Mouse (Mus musculus) left cerebral cortex, adult 11 months (tissue): ENCODE data around the gene Ncoa1.

Experiments
- DNase-seq: peaks from one replicate; pipeline ENCODE4 v3.0.0; 2022; ENCODE audit warnings: low spot score

Gene Ncoa1

GRCm38 (mm10) chr12:4476832-4477671, at the start of gene Ncoa1:
Ncoa1 (minus strand) TSS chr12:4477182.
- peak; percentile 39 for DNase-seq

DNA sequence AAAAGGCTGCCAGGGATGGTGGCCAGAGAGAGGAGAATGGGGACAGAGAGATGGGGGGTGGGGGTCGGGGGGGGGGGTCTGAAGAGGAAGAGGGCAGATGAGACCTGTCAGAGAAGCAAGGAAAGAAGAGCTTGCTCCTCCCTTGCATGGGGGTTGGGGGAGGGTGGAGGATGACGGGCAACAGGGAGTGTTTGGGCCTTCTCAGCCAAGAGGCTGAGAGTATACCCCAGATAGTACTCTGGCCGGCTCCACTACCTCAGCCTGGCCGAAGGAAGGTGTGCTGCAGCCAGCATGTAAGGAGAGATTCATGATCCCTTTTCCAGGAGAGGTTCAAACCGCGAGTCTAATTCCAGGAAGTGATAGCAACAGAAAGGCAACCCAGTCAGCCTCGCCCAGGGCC, 47.6 kb upstream of the Ncoa1 start:
- no peak for DNase-seq

DNA sequence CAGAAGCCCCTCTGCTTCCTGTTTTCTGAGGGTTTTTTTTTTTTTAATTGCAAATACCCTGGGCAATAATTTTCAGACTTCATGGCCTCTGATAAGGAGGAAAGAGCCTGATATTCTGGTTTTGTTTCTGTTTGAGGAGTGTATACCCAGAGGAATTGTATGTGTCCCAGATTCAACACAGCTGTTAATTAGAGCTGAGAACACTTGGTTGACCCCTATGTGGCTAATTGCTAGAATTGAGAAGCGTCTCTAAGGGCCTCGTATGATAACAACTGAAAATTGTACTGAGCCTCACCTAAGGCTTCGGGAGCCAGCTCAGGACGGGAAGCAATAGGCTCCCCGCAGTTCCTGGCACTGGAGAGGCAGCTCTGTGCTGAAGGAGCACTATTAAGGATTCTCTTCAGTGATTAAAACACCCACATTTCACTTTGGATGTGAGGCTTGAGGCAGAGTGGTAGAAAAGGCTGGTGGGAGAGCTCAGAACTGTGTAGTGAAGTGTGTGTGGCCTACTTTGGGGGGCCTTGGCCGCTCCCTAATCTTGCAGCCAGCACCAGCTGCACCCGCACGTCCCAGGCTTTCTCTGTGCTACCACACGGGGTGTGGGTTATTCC, 46.8 kb upstream of the Ncoa1 start:
- DNase-seq: no peak

GRCm38 (mm10) chr12:4523208-4523607, 46.2 kb upstream of the Ncoa1 start:
- no peak for DNase-seq

DNA sequence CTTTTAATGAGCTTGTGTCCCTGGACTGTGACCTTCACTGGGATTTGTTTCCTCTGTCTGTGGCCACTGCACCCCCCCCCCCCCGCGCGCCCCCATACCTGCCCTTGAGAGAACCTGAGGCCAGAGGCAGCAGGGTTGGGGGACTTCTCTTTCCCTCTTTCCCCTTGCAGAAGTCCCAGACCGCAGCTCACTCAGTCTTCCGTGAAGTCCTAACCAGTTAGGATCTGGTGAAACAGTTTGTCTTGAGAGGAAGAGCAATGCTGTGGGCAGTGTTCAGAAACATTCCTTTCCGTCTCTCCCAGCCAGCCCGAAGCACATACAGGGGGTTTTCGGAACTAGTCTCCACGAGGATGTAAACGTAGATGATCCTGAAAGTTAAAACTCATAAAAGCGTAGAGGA, 42.0 kb upstream of the Ncoa1 start:
- DNase-seq: no peak

DNA sequence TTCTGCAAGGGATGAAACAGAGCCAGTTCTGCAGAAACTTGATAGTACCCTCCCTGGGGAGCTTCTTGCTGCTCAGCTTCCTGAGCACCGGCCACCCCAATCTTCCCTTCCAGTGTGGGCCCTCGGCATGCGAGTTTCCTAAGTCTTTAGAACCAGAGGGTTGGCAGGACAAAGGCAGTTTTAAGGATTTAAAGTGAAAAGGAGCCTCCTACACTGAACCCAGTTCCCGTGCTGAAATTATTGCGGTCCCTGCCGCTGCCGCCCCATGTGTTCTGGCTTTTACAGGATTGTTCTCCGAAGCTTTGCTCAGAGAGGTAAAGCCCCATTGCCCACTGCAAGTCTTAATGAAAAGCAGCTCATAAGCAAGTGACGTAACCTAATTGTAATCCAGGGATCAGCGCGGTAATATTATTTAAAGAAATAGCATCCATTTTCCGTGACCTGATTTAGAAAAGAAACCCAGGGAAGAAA, 32.6 kb upstream of the Ncoa1 start:
- DNase-seq: no peak

- no peak for DNase-seq
Measured at GRCm38 (mm10) chr12:4508182-4508581, 31.2 kb upstream of the Ncoa1 start.

DNA sequence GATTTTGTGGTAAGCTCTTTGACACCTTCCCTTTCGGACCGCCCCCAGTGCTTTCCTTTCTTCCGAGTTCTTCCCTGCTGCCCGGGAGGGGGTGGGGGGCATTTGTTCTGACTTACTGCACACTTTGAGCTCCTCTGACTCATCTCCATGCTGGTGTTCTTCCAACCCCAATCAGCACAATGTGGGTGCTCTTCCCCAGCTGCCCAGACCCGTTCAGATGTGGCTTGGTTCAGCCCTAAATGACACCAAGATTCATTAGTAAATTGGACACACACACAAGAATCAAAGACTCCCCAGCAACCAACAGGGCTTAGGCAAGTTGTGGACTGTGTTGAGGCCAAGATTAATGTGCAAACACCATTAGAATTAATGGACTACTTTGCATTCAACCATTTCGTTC, 30.5 kb upstream of the Ncoa1 start:
- no peak for DNase-seq

DNA sequence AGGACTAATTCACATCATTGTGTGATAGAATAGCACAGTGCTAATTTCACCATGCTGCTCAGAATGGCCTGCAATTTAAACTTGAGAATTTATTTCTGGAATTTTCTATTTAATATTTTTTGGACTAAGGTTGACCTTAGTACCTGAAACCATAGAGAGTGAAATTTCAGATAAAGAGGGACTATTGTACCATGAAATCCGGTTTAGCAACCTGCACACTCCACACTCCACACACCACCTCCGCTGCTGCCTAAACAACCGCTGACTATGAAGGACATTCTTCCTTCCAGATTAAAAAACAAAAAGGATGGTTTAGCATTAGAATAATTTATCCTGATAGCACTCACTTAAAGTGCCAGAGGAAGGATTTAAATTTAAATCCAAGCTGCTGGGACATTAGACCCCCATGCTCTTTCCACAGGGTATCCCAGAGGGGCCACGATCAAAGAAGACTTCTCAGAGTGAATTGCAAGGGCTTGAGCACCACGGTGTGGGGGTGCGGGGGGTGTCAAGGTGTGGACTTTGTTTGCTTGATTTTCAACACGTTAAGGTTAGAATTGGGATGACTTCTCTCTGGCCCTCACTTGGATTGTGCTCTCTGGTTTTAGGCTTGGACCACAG, 29.9 kb upstream of the Ncoa1 start:
- DNase-seq: no peak

DNA sequence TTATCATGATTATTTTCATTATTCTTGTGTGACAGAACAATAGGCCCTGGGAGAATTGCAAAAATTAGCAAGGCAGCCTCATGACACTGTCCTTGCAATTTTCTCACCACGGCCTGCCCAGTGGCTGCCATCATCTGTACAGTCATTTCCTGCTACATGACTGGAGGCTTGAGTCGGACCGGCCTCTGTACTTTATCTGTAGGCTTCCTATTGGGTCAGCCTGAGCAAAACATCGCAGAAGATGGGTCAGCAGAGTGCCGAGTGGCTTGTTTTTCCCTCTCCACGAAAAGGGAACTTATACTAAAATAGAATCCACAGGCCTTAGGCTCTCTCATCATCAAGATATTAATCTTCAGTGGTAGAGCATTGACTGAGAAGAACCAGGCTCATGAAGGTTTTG, 28.3 kb upstream of the Ncoa1 start:
- no peak for DNase-seq

DNA sequence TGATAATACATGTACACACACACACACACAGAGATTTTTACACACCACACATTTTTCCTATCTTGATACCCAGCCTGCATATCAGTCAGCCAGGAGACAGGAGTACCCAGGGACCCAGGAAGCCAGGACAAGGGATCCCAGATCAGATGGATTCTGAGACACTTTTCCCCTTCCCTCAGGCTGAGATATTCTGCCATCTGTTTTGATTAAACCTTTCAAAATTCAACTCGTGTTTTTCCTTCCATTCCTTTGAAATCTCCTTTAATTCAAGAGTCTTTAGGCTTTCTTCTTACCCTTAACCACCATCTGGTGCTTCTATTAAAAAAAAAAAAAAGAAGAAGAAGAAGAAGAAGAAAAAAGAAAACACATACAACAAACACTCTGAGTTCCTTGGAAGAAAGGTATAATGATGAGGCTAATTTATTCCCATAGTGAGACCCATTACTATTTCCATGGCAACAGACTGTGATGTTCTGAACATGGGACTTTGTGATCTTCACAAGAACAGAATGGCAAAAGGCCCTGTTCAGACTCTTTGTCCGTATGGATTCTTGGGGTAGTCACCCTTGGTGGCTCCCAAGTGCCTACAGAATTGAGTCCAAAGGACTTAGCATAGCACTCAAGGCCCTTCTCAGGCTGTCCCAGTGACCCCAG, 26.8 kb upstream of the Ncoa1 start:
- no peak for DNase-seq

DNA sequence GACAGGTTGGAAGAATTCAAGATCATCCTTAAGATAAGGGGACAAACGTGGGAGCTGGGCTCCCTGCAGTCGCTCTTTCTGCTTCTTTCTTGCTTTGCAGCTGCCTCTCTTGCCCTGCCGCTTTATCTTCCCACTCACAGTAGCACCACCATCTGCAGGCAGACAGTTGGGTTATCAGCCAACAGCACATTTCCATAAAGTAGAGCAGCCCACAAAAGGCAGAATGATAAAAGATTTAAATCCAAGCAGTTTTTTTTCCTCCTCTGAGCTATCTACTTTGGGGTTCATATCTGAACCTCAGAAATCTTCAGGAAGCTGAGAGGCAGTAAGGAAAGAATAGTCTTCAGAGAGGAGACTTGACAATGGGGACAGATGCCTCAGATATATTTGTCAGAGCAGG, 24.9 kb upstream of the Ncoa1 start:
- peak; percentile 51 for DNase-seq

GRCm38 (mm10) chr12:4500516-4500915, 23.5 kb upstream of the Ncoa1 start:
- no peak for DNase-seq

DNA sequence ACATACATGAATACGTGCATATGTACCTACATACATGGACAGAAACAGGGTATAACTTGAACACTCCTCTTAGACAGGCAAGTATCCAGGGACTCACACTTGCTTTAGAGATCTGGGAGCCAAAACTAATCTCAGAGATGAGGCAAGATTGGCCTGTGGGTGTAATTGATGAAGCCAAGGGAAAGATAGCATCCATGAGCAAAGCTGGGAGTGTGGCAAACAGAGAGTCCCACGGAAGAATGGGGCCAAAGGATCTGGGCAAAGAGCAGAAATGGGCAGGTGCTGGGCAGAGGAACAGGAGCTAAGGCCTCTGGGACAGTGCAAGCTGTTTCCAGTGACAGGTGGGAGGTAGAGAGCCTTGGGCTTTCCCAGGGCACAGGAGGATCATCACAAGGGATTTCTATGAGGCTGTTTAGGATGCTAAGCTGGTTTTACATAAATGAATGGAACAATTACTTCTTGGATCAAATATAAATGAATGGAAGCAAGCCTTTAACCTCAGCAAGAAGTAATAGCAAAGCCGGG, 22.7 kb upstream of the Ncoa1 start:
- no peak for DNase-seq

GRCm38 (mm10) chr12:4488411-4488810, 11.4 kb upstream of the Ncoa1 start:
- no peak for DNase-seq

DNA sequence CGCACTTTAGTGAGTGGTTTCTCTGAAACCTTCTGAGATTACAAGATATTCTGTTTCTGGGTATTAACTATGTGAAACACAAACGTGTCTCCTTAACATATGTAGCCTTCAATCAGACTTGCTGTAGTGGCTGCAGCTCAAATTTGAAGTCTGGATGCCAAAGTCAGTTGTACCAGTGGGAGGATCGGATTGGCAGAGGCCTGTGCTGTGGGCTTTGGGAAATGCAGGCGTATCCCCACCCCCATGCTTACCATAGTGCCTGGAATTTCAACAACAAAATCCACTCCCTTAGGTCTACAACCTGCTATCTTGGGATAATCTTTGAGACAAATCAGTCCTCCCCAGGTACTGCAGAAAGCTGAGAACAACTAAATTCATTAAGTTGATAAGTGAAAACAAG, 6.4 kb upstream of the Ncoa1 start:
- DNase-seq: no peak

DNA sequence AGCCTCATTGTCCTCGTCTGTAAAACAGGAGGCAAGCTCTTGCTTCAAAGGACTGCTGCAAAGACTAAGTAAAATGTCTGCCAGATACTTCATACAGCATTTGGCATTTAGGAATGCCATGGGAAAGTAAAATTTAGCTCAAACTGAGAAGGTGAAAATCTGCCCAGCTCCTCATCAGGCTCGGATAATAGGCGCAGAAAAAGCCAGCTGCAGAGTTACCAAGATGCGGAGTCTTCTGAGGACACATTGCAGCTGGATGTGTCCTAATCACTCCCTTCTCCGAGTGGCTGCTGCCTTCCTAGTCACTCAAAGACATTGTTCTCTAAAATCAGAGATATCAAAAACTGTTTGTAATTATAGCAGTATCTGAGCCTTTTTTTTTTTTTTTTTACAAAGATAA, 4.7 kb upstream of the Ncoa1 start:
- no peak for DNase-seq

DNA sequence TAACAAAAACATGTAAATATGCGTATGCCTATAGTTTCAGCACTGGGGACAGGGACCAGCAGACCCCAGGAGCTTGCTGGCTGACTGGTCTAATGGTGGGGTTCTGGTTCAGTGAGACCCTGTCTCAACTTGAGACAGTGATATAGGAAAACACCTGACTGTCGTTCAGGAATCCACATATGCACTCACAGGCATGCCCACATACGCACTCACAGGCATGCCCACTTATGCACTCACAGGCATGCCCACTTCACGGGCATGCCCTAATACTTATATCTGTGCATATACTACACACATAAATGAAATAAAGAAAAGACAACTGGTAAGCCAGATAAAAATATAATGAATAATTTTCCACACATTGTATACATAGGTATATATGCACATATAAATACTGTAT, 3.3 kb upstream of the Ncoa1 start:
- no peak for DNase-seq

DNA sequence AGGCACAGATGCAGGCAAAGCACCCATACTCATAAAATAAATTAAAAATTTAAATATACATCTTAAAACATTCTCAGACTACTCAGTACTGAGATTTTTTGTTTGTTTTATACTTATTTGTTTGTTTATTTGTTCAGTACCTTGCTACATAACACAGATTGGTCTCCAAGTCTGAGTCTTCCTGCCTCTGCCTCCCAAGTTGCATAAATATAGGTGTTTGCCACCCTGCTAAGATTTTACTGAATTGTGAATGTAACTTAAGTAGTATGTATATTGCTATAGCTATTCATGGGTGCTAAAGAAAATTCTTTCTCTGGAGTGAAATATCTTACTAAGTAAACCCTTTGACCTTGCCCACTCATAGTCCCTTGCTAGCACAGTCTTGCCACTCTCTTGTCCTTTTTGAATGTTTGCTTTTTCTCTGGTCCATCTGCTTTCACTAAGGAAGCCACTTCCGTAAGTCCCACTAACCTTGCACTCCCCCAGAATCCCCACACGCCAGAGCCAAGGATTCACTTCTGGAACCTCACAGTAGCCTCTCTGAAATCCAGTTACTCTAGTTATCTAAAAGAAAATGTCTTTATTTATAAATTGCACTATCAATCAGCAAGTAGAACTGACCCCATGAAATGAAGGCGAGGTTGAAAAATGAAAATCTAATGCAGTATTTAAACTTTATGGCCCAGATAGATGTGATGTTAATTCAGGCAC, 2.3 kb upstream of the Ncoa1 start:
- no peak for DNase-seq

DNA sequence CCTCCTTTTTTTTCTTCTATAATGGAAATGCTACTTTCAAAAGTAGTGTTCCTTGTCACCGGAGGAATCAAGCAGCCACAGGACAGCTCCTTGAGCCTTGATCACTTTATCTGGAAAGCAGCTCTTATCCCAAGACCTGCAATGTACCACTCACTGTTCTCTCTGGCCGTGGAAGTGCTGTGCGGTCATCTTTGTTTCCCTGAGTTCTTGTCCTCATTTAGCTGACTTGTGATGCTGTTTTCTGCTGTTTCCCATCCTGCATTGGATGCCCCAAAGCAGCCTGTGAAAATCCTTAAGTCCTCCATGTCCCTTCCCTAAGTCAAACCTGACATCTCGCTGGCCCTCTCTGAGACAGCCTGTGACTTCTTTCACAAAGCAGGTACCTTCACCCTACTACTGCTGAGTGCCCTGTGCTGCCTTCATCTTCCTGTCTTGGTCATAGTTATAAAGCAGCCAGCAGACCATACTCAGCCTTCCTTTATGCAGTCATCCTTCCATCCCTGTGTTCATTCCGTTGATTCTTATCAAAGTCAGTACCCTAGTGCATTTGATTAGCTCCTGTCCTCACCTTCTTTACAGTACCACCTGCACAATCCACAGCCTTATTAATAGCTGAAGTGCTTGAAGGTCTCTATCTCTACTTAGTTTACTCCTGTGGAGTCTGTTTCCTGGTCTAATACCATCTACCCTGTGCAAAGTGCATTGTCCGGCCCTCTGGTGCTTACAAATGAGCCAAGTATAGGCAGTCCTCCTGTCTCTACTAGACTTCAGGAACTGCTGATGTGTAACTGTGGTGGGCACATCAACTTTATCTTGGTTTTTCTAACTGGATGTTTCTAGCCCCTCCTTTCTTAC, 1.2 kb upstream of the Ncoa1 start:
- no peak for DNase-seq

GRCm38 (mm10) chr12:4476291-4476831, 621 bp downstream of the Ncoa1 start:
- no peak for DNase-seq
